Mouse (Mus musculus) hindbrain, embryonic 10.5 days (tissue): Measurements from ENCODE around the gene Naaa. TPM values are rescaled to one million over a fixed set of nuclear protein-coding genes. Genes with fewer than 3 reads are reported as not detected.

Source experiments
- DNase-seq: peaks from one replicate; pipeline ENCODE4 v3.0.0-alpha.2; 2017; ENCODE audit warnings: low spot score
- H3K27ac ChIP-seq: fragments of 300-500 bp; sonication (generic); 2 replicates; pipeline ENCODE4 v1.5.1; 2016; ENCODE audit warnings: mild to moderate bottlenecking, moderate library complexity
- H3K27me3 ChIP-seq: fragments of 300-500 bp; sonication (generic); 2 replicates; pipeline ENCODE4 v1.6.1; 2016; ENCODE audit warnings: mild to moderate bottlenecking; ENCODE audit not compliant: poor library complexity, insufficient read depth, severe bottlenecking
- H3K36me3 ChIP-seq: fragments of 300-500 bp; sonication (generic); 2 replicates; pipeline ENCODE4 v1.6.1; 2016; ENCODE audit warnings: mild to moderate bottlenecking, moderate library complexity
- H3K4me1 ChIP-seq: fragments of 300-500 bp; sonication (generic); replicated peaks from 2 replicates; pipeline ENCODE4 v1.6.1; 2016; ENCODE audit warnings: mild to moderate bottlenecking
- H3K4me3 ChIP-seq: fragments of 300-500 bp; sonication (generic); 2 replicates; pipeline ENCODE4 v1.5.1; 2016; ENCODE audit warnings: mild to moderate bottlenecking, moderate library complexity
- H3K9me3 ChIP-seq: fragments of 300-500 bp; sonication (generic); 2 replicates; pipeline ENCODE4 v1.6.1; 2016; ENCODE audit warnings: mild to moderate bottlenecking, moderate library complexity
- WGBS: fragments of 180-500 bp; shearing (Covaris S2); methylation state at CpG from one replicate; pipeline ENCODE4 v1.1.7; 2016; 5-methylcytosine and 5-hydroxymethylcytosine counted together
- polyA plus RNA-seq: library from polyadenylated mRNA; unstranded; fragments of >200 nt; fragmentation: Nextera tagmentation; extraction: Ambion mirVana; gene quantifications from 2 replicates; pipeline ENCODE4 v1.2.1, GENCODE M21; 2016

The Naaa gene
- polyA plus RNA-seq, 1 experiment from 2014 or later = 5.7 TPM

- Histone ChIP-seq H3K4me3 (no peak overlapping the region), H3K36me3 (peaks cover 97% of the 10 kb centered on the region), H3K27me3 (no peaks in the 10 kb centered on the region), H3K27ac (no peak overlapping the region), H3K4me1 (no peaks in the 10 kb centered on the region), H3K9me3 (no peaks in the 10 kb centered on the region)
- WGBS = 94% methylated on average over 13 of the region's 13 CpGs
- DNase-seq = no peak
Observed at GRCm38 (mm10) chr5:92302149-92302840, 24.3 kb upstream of the Naaa start.

DNA sequence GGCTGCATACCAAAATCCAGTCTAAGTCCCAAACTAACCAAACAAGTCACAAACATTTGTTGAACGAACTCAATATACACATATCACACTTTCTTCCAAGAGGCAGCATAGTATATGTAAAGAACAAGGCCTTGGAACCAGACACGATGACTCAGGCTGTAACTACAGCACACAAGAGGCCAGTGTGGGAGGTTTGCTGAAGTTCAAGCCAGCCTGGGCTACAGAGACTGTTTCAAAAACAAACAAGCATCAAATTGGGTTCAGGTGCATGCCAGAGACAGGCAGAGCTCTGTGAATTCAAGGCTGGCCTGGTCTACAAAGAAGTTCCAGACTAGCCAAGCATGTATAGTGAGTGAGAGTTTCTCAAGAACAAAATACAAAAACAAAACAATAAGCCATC is 16.6 kb upstream of the Naaa start:
- no peaks in the 10 kb centered on the region for H3K9me3 ChIP-seq
- H3K36me3 ChIP-seq = peaks cover 99% of the 10 kb centered on the region
- 92% methylated on average over 2 of the region's 2 CpGs for WGBS
- no peaks in the 10 kb centered on the region for H3K27me3 ChIP-seq
- no peak for DNase-seq
- H3K4me3 ChIP-seq = no peak overlapping the region
- H3K27ac ChIP-seq = no peak overlapping the region
- H3K4me1 ChIP-seq = no peaks in the 10 kb centered on the region

DNA sequence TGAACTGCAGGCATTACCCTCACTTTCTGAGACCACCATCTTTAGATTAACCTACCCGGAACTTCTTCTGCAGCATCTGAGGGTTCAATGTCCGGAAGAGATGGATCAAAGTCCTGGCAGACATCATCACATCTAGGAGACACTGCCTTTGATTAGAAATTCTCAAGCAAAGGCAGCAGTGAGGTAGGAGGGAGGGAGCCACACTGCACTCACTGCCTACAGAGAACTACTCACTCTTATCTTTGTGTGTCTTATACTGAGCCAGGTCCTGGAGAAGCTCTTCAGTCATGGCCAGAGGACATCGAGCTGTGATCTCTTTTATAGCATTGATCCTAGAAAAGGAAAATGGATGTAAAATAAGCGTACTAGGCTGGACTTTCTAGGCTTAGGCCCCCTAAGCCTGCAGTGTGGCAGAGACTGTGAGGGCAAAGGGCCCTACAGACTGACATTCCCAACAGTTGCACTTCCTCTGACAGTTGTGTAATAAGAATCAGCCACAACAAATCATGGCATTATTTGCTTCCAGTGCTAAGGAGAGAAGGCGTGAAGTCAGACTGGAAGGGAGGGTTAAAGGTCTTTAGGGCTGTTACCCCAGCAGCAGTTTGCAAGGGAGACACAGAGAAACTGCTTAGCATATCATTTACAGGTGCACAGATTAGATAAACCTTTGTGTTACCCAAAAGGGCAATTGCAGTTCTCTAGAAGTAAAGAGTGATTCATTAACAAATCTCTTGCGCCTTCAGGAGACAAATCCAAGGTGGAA is 13.9 kb upstream of the Naaa start:
- Histone ChIP-seq H3K27ac (no peak overlapping the region), H3K27me3 (no peaks in the 10 kb centered on the region), H3K4me3 (no peak overlapping the region), H3K36me3 (peaks cover 100% of the 10 kb centered on the region), H3K9me3 (no peaks in the 10 kb centered on the region), H3K4me1 (no peaks in the 10 kb centered on the region)
- 93% methylated on average over 6 of the region's 6 CpGs for WGBS
- DNase-seq = no peak

- no peak for DNase-seq
- Histone ChIP-seq H3K9me3 (no peaks in the 10 kb centered on the region), H3K36me3 (peaks cover 86% of the 10 kb centered on the region), H3K27me3 (no peaks in the 10 kb centered on the region), H3K27ac (no peak overlapping the region), H3K4me3 (no peak overlapping the region), H3K4me1 (no peaks in the 10 kb centered on the region)
- 92% methylated on average over 6 of the region's 6 CpGs for WGBS
Observed at GRCm38 (mm10) chr5:92287840-92288239, 9.9 kb upstream of the Naaa start.

DNA sequence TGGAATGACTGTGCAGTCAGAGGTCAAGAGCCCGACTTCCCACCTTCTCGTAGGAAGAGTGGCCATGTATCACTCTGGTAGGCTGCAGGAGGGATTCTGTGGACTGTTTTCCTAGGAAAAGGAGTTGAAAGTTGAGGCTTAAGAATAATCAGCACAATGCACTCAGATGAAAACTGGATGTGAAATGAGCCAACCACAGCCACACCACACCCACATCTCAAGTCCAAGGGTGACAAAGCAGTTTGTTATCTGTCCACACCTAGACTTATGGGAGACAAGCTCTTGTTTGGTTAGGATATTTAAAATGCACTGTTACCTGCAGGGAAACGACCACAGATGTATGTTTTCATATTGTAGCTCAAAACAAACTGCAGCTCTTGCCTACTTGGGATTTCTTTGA is 5.1 kb upstream of the Naaa start:
- Histone ChIP-seq H3K27me3 (peaks cover 6% of the 10 kb centered on the region; the same call in 1 of the 2 replicates), H3K27ac (no peak overlapping the region), H3K4me1 (peaks cover 10% of the 10 kb centered on the region; the same call in 1 of the 2 replicates), H3K4me3 (no peak overlapping the region), H3K36me3 (peaks cover 38% of the 10 kb centered on the region), H3K9me3 (no peaks in the 10 kb centered on the region)
- no peak for DNase-seq
- WGBS = 77% methylated on average over 3 of the region's 3 CpGs

DNA sequence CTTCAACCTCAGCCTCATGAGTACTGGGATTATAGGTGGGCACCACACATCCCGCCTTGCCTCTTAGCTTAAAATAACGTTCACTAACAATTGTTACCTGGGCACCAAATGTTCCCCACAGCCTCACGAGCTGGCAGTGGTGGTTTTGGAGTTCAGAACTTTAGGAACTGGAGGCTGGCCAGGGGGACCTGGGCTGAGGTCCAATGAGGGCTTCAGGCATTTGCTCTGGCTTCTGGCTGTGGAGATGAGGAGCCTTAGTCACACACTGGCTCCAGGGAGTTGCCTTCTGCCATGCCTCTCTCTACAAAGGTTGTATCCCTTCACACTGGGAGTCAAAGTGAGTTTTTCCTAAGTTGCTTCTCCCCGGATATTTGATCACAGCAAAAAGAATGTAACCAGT is 4.6 kb upstream of the Naaa start:
- peaks cover 12% of the 10 kb centered on the region; the same call in 1 of the 2 replicates for H3K4me1 ChIP-seq
- no peak for DNase-seq
- no peaks in the 10 kb centered on the region for H3K9me3 ChIP-seq
- peaks cover 33% of the 10 kb centered on the region for H3K36me3 ChIP-seq
- H3K27me3 ChIP-seq = peaks cover 6% of the 10 kb centered on the region; the same call in 1 of the 2 replicates
- H3K27ac ChIP-seq = no peak overlapping the region
- no peak overlapping the region for H3K4me3 ChIP-seq
- 81% methylated on average over 4 of the region's 4 CpGs for WGBS

- H3K4me3 ChIP-seq = no peak overlapping the region
- no peaks in the 10 kb centered on the region for H3K36me3 ChIP-seq
- peaks cover 12% of the 10 kb centered on the region; the same call in 1 of the 2 replicates for H3K4me1 ChIP-seq
- no peak for DNase-seq
- no peak overlapping the region for H3K27ac ChIP-seq
- H3K27me3 ChIP-seq = peaks cover 26% of the 10 kb centered on the region
- H3K9me3 ChIP-seq = no peaks in the 10 kb centered on the region
- 86% methylated on average over 10 of the region's 10 CpGs for WGBS
Observed at GRCm38 (mm10) chr5:92278942-92279537, 1.1 kb upstream of the Naaa start.

- no peak for DNase-seq
- no peaks in the 10 kb centered on the region for H3K9me3 ChIP-seq
- H3K36me3 ChIP-seq = no peaks in the 10 kb centered on the region
- 0 out of 2 replicates have a peak, but pooled peaks cover 4% of the 10 kb centered on the region for H3K27me3 ChIP-seq
- WGBS = 84% methylated on average over 7 of the region's 7 CpGs
- H3K4me3 ChIP-seq = no peak overlapping the region
- H3K4me1 ChIP-seq = no peaks in the 10 kb centered on the region
- no peak overlapping the region for H3K27ac ChIP-seq
Observed at GRCm38 (mm10) chr5:92270496-92270895, 7.5 kb downstream of the Naaa start.

- H3K4me3 ChIP-seq = no peak overlapping the region
- H3K27ac ChIP-seq = peak overlapping the region; percentile 54; the same call in 1 of the 2 replicates
- peak; percentile 39 for DNase-seq
- no peaks in the 10 kb centered on the region for H3K27me3 ChIP-seq
- H3K36me3 ChIP-seq = no peaks in the 10 kb centered on the region
- peaks cover 20% of the 10 kb centered on the region for H3K4me1 ChIP-seq
- 16% methylated on average over 4 of the region's 4 CpGs for WGBS
- H3K9me3 ChIP-seq = no peaks in the 10 kb centered on the region
Observed at GRCm38 (mm10) chr5:92263761-92264359, 14.1 kb downstream of the Naaa start.

- peaks cover 22% of the 10 kb centered on the region for H3K4me1 ChIP-seq
- H3K27me3 ChIP-seq = no peaks in the 10 kb centered on the region
- H3K36me3 ChIP-seq = no peaks in the 10 kb centered on the region
- no peak overlapping the region for H3K27ac ChIP-seq
- H3K4me3 ChIP-seq = no peak overlapping the region
- DNase-seq = no peak
- no peaks in the 10 kb centered on the region for H3K9me3 ChIP-seq
- 91% methylated on average over 8 of the region's 8 CpGs for WGBS
Observed at GRCm38 (mm10) chr5:92262646-92263045, 15.3 kb downstream of the Naaa start.

- H3K4me1 ChIP-seq = peaks cover 27% of the 10 kb centered on the region
- H3K27ac ChIP-seq = no peak within 1 kb of the TSS
- 12% methylated on average over 6 of the region's 6 CpGs for WGBS
- no peaks in the 10 kb centered on the region for H3K36me3 ChIP-seq
- H3K4me3 ChIP-seq = no peak within 1 kb of the TSS
- no peaks in the 10 kb centered on the region for H3K9me3 ChIP-seq
- DNase-seq = no peak
- no peaks in the 10 kb centered on the region for H3K27me3 ChIP-seq
Observed at GRCm38 (mm10) chr5:92256218-92256617, 21.8 kb downstream of the Naaa start, which contains the start of gene Ppef2. Ppef2 (minus strand) TSS chr5:92256278.

GRCm38 (mm10) chr5:92254476-92254875 is 23.5 kb downstream of the Naaa start:
- no peak for DNase-seq

More at GRCm38 (mm10) chr5:92254476-92254875, 23.5 kb downstream of the Naaa start:
- Histone ChIP-seq H3K27me3 (no peaks in the 10 kb centered on the region), H3K4me3 (no peak overlapping the region), H3K27ac (no peak overlapping the region), H3K36me3 (no peaks in the 10 kb centered on the region), H3K4me1 (peaks cover 24% of the 10 kb centered on the region), H3K9me3 (0 out of 2 replicates have a peak, but pooled peaks cover 3% of the 10 kb centered on the region)
- WGBS = 71% methylated on average over 6 of the region's 6 CpGs
